Mouse (Mus musculus) liver, embryonic 14.5 days (tissue): ENCODE measurements around the gene Gm21762.
"Not testable (repeated sequence)": the region's sequence is repeated elsewhere in the genome, so short reads cannot be mapped to it uniquely, and the experiment has no call there.

ENCODE experiments used
- CTCF ChIP-seq: IDR thresholded peaks from 2 replicates; pipeline ENCODE4 v1.5.1; 2016; ENCODE audit warnings: antibody characterized with exemption, low read depth, control low read depth
- EP300 ChIP-seq: IDR thresholded peaks from 2 replicates; pipeline ENCODE4 v1.6.1; 2016; ENCODE audit warnings: antibody characterized with exemption, low read depth

- not testable (repeated sequence) for TF ChIP-seq EP300, CTCF
These were observed 43.3 kb upstream of the Gm21762 start for GRCm38 (mm10) chr13:120258817-120259658.
